Mouse (Mus musculus) liver, embryonic 16.5 days (tissue): ENCODE results near the gene Slc20a1. TPM values are rescaled to one million over a fixed set of nuclear protein-coding genes. Genes with fewer than 3 reads are reported as not detected.
A peak's percentile ranks its signal among the peaks of the same experiment; 100 is the strongest.

ENCODE experiments used
- ATAC-seq: fragments of 200-750 bp; cut with Nextera tagmentation; 2 replicates; pipeline ENCODE4 v1.8.0; 2017; ENCODE audit warnings: low read depth, mild to moderate bottlenecking, moderate number of reproducible peaks, moderate library complexity
- H3K27ac ChIP-seq: fragments of 300-500 bp; sonication (generic); 2 replicates; pipeline ENCODE4 v1.5.1; 2014; ENCODE audit warnings: mild to moderate bottlenecking, low read length
- H3K27me3 ChIP-seq: fragments of 300-500 bp; sonication (generic); 2 replicates; pipeline ENCODE4 v1.6.1; 2014; ENCODE audit warnings: low read depth, low read length, mixed read lengths; ENCODE audit not compliant: control insufficient read depth, insufficient read depth
- H3K36me3 ChIP-seq: fragments of 300-500 bp; sonication (generic); 2 replicates; pipeline ENCODE4 v1.6.1; 2014; ENCODE audit warnings: mild to moderate bottlenecking; ENCODE audit not compliant: control insufficient read depth, insufficient read depth
- H3K4me1 ChIP-seq: fragments of 300-500 bp; sonication (generic); 2 replicates; pipeline ENCODE4 v1.6.1; 2014; ENCODE audit warnings: low read depth, low read length, mixed read lengths; ENCODE audit not compliant: control insufficient read depth
- H3K4me2 ChIP-seq: fragments of 300-500 bp; sonication (generic); 2 replicates; pipeline ENCODE4 v1.6.1; 2014; ENCODE audit warnings: low read depth, low read length, mixed read lengths
- H3K4me3 ChIP-seq: fragments of 300-500 bp; sonication (generic); 2 replicates; pipeline ENCODE4 v1.5.1; 2014; ENCODE audit warnings: low read depth, mild to moderate bottlenecking, low read length
- H3K9ac ChIP-seq: fragments of 300-500 bp; sonication (generic); 2 replicates; pipeline ENCODE4 v1.6.1; 2014; ENCODE audit warnings: low read depth, low read length
- H3K9me3 ChIP-seq: fragments of 300-500 bp; sonication (generic); replicated peaks from 2 replicates; pipeline ENCODE4 v1.6.1; 2016; ENCODE audit warnings: low read length; ENCODE audit not compliant: control insufficient read depth
- WGBS: fragments of 180-500 bp; shearing (Covaris S2); extraction: QIAGEN DNeasy Blood & Tissue Kit; methylation state at CpG from one replicate; pipeline ENCODE4 v1.1.7; 2014; ENCODE audit not compliant: insufficient replicate concordance; 5-methylcytosine and 5-hydroxymethylcytosine counted together
- polyA plus RNA-seq: library from polyadenylated mRNA; unstranded; fragments of >200 nt; fragmentation: Nextera tagmentation; extraction: Ambion mirVana; gene quantifications from 2 replicates; pipeline ENCODE4 v1.2.1, GENCODE M21; 2015

Gene Slc20a1
- polyA plus RNA-seq, 1 experiment from 2014 or later: 39.6 TPM

GRCm38 (mm10) chr2:129240726-129241432 is 42.3 kb downstream of the Slc20a1 start:
- peak overlapping the region; percentile 83 for H3K27ac ChIP-seq
- peak overlapping the region; percentile 33 for H3K9ac ChIP-seq
- 60% methylated on average over 9 of the region's 9 CpGs for WGBS
- H3K27me3 ChIP-seq: no peaks in the 10 kb centered on the region
- peaks cover 53% of the 10 kb centered on the region for H3K4me1 ChIP-seq
- no peak overlapping the region for H3K4me3 ChIP-seq
- no peaks in the 10 kb centered on the region for H3K36me3 ChIP-seq
- no peaks in the 10 kb centered on the region for H3K9me3 ChIP-seq
- peak overlapping the region; percentile 30 for H3K4me2 ChIP-seq
- ATAC-seq: peak; percentile 88

GRCm38 (mm10) chr2:129241845-129242833 is 43.6 kb downstream of the Slc20a1 start:
- no peak overlapping the region for H3K4me2 ChIP-seq
- H3K36me3 ChIP-seq: no peaks in the 10 kb centered on the region
- H3K4me1 ChIP-seq: peaks cover 47% of the 10 kb centered on the region
- WGBS: 67% methylated on average over 7 of the region's 7 CpGs
- no peaks in the 10 kb centered on the region for H3K27me3 ChIP-seq
- H3K4me3 ChIP-seq: no peak overlapping the region
- peak; percentile 25 for ATAC-seq
- H3K27ac ChIP-seq: peak overlapping the region; percentile 83
- H3K9me3 ChIP-seq: no peaks in the 10 kb centered on the region
- H3K9ac ChIP-seq: peak overlapping the region; percentile 33; the same call in 1 of the 2 replicates

- Histone ChIP-seq H3K4me2 (no peak overlapping the region), H3K4me1 (peaks cover 47% of the 10 kb centered on the region), H3K9ac (no peak overlapping the region; the same call in 1 of the 2 replicates), H3K4me3 (no peak overlapping the region), H3K27me3 (no peaks in the 10 kb centered on the region), H3K36me3 (no peaks in the 10 kb centered on the region), H3K9me3 (no peaks in the 10 kb centered on the region), H3K27ac (peak overlapping the region; percentile 83)
- WGBS: 58% methylated on average over 4 of the region's 4 CpGs
- ATAC-seq: peak; percentile 28; the same call in 1 of the 2 replicates
Observed at GRCm38 (mm10) chr2:129243005-129243404, 44.4 kb downstream of the Slc20a1 start.

GRCm38 (mm10) chr2:129243786-129244185 is 45.2 kb downstream of the Slc20a1 start:
- H3K4me3 ChIP-seq: no peak overlapping the region
- no peaks in the 10 kb centered on the region for H3K27me3 ChIP-seq
- H3K27ac ChIP-seq: peak overlapping the region; percentile 9; the same call in 1 of the 2 replicates
- no peak overlapping the region for H3K9ac ChIP-seq
- WGBS: 31% methylated on average over 9 of the region's 9 CpGs
- ATAC-seq: no peak
- H3K4me2 ChIP-seq: no peak overlapping the region
- peaks cover 46% of the 10 kb centered on the region for H3K4me1 ChIP-seq
- no peaks in the 10 kb centered on the region for H3K36me3 ChIP-seq
- H3K9me3 ChIP-seq: no peaks in the 10 kb centered on the region

GRCm38 (mm10) chr2:129244446-129245120 is 46.0 kb downstream of the Slc20a1 start:
- H3K4me1 ChIP-seq: peaks cover 39% of the 10 kb centered on the region
- H3K4me2 ChIP-seq: no peak overlapping the region
- no peak overlapping the region for H3K4me3 ChIP-seq
- H3K9ac ChIP-seq: no peak overlapping the region
- H3K27ac ChIP-seq: 0 out of 2 replicates have a peak overlapping the region, but pooled peaks have one; percentile 13
- WGBS: 80% methylated on average over 20 of the region's 20 CpGs
- ATAC-seq: no peak
- H3K36me3 ChIP-seq: no peaks in the 10 kb centered on the region
- H3K9me3 ChIP-seq: no peaks in the 10 kb centered on the region
- H3K27me3 ChIP-seq: no peaks in the 10 kb centered on the region

GRCm38 (mm10) chr2:129245618-129246017 is 47.1 kb downstream of the Slc20a1 start:
- WGBS: 61% methylated on average over 5 of the region's 5 CpGs
- H3K27ac ChIP-seq: no peak overlapping the region
- no peak overlapping the region for H3K9ac ChIP-seq
- no peak for ATAC-seq
- peaks cover 33% of the 10 kb centered on the region for H3K4me1 ChIP-seq
- no peak overlapping the region for H3K4me3 ChIP-seq
- no peak overlapping the region for H3K4me2 ChIP-seq
- H3K27me3 ChIP-seq: no peaks in the 10 kb centered on the region
- no peaks in the 10 kb centered on the region for H3K9me3 ChIP-seq
- no peaks in the 10 kb centered on the region for H3K36me3 ChIP-seq

- H3K9me3 ChIP-seq: no peaks in the 10 kb centered on the region
- H3K9ac ChIP-seq: no peak overlapping the region
- no peak overlapping the region for H3K27ac ChIP-seq
- H3K27me3 ChIP-seq: no peaks in the 10 kb centered on the region
- WGBS: 72% methylated on average over 7 of the region's 7 CpGs
- ATAC-seq: no peak
- no peaks in the 10 kb centered on the region for H3K36me3 ChIP-seq
- no peak overlapping the region for H3K4me3 ChIP-seq
- H3K4me2 ChIP-seq: no peak overlapping the region
- peaks cover 25% of the 10 kb centered on the region for H3K4me1 ChIP-seq
Observed at GRCm38 (mm10) chr2:129246436-129246835, 47.9 kb downstream of the Slc20a1 start.

GRCm38 (mm10) chr2:129246924-129247323 is 48.4 kb downstream of the Slc20a1 start:
- 83% methylated on average over 12 of the region's 12 CpGs for WGBS
- H3K4me1 ChIP-seq: peaks cover 22% of the 10 kb centered on the region
- ATAC-seq: no peak
- no peaks in the 10 kb centered on the region for H3K9me3 ChIP-seq
- no peak overlapping the region for H3K9ac ChIP-seq
- no peaks in the 10 kb centered on the region for H3K36me3 ChIP-seq
- no peak overlapping the region for H3K27ac ChIP-seq
- no peak overlapping the region for H3K4me3 ChIP-seq
- H3K27me3 ChIP-seq: no peaks in the 10 kb centered on the region
- no peak overlapping the region for H3K4me2 ChIP-seq
